ENCODE assay signal across 9 mouse cellular contexts in genomic region chr1:182490568-182490967, GRCm38 (mm10). TPM values are rescaled to one million over a fixed set of nuclear protein-coding genes. Genes with fewer than 3 reads are reported as not detected.
DNase-seq lines count a peak whose midpoint lies in the region; ATAC-seq and TF ChIP-seq lines count a peak whose summit lies in the region.
"Had no signal": no experiment of that assay in that cellular context is flagged by ENCODE, and none has a peak within 500 bp of the region (broad histone marks: within the 10 kb centered on the region; RNA-seq: fewer than 3 reads in every experiment).

No protein-coding gene starts in this region.

- TF ChIP-seq POLR2A in thymus, adult 2 months (IDR thresholded peaks at IDR 0.05; ENCODE audit: control insufficient read depth, extremely low read depth, insufficient read depth, low read length, poor library complexity): no peak

- peaks cover 59% of the 10 kb centered on the region for H3K36me3 ChIP-seq in heart, embryonic 10.5 days
- H3K36me3 ChIP-seq in thymus, adult 2 months (ENCODE audit: control insufficient read depth, insufficient read depth, low read length): no peaks in the 10 kb centered on the region
- peaks cover 7% of the 10 kb centered on the region for H3K36me3 ChIP-seq in intestine, embryonic 16.5 days (ENCODE audit: control insufficient read depth, insufficient read depth, low read length)
- peaks cover 8% of the 10 kb centered on the region; the same call in 1 of the 2 replicates for H3K36me3 ChIP-seq in stomach, embryonic 16.5 days (ENCODE audit: control insufficient read depth, insufficient read depth, low read length)

- no peaks in the 10 kb centered on the region for H3K9me3 ChIP-seq in heart, embryonic 10.5 days
- no peaks in the 10 kb centered on the region for H3K9me3 ChIP-seq in intestine, embryonic 16.5 days (ENCODE audit: control insufficient read depth, low read length)
- H3K9me3 ChIP-seq in stomach, embryonic 16.5 days (replicated peaks; ENCODE audit: control insufficient read depth, low read length): no peaks in the 10 kb centered on the region
- H3K9me3 ChIP-seq: megakaryocyte, embryonic 14.5 days had no signal

- no peak overlapping the region for H3K9ac ChIP-seq in intestine, embryonic 16.5 days (ENCODE audit: low read depth, low read length)
- H3K9ac ChIP-seq in stomach, embryonic 16.5 days (ENCODE audit: low read length): no peak overlapping the region

- no peak overlapping the region for H3K4me2 ChIP-seq in intestine, embryonic 16.5 days (ENCODE audit: low read depth, low read length)
- no peak overlapping the region for H3K4me2 ChIP-seq in stomach, embryonic 16.5 days (ENCODE audit: low read depth, low read length)

- peak overlapping the region; percentile 7; the same call in 1 of the 2 replicates for H3K27ac ChIP-seq in heart, embryonic 10.5 days
- no peak overlapping the region for H3K27ac ChIP-seq in thymus, adult 2 months (ENCODE audit: control insufficient read depth, insufficient read depth, low read length)
- H3K27ac ChIP-seq in intestine, embryonic 16.5 days (ENCODE audit: low read length): 0 out of 2 replicates have a peak overlapping the region, but pooled peaks have one; percentile 45
- H3K27ac ChIP-seq in stomach, embryonic 16.5 days (ENCODE audit: low read length): peak overlapping the region; percentile 66; the same call in 1 of the 2 replicates

- H3K27me3 ChIP-seq in heart, embryonic 10.5 days (ENCODE audit: insufficient read depth, poor library complexity, severe bottlenecking): no peaks in the 10 kb centered on the region
- no peaks in the 10 kb centered on the region for H3K27me3 ChIP-seq in thymus, adult 2 months (ENCODE audit: control insufficient read depth, insufficient read depth, low read length)
- H3K27me3 ChIP-seq in intestine, embryonic 16.5 days (replicated peaks; ENCODE audit: control insufficient read depth, insufficient read depth, low read length): no peaks in the 10 kb centered on the region
- H3K27me3 ChIP-seq in stomach, embryonic 16.5 days (ENCODE audit: control insufficient read depth, insufficient read depth, low read length): no peaks in the 10 kb centered on the region
- H3K27me3 ChIP-seq: megakaryocyte, embryonic 14.5 days had no signal

- 72% methylated on average over 7 of the region's 7 CpGs for WGBS in heart, embryonic 10.5 days
- WGBS in thymus, adult 2 months: 93% methylated on average over 7 of the region's 7 CpGs
- 81% methylated on average over 7 of the region's 7 CpGs for WGBS in intestine, embryonic 16.5 days
- WGBS in stomach, embryonic 16.5 days: 79% methylated on average over 7 of the region's 7 CpGs

- ATAC-seq in intestine, embryonic 16.5 days: no peak
- no peak for ATAC-seq in stomach, embryonic 16.5 days (ENCODE audit: insufficient read depth, low FRiP score)

- DNase-seq in heart, embryonic 10.5 days (ENCODE audit: low spot score): no peak
- DNase-seq in heart, adult 11 months: no peak
- DNase-seq in thymus, adult 2 months: no peak
- DNase-seq in thymus, adult 18-20 months: no peak
- DNase-seq in adrenal gland, adult 2 months: no peak
- DNase-seq in urinary bladder, postnatal 4 days (ENCODE audit: low spot score in 2 of 2): no peak

- H3K4me3 ChIP-seq in heart, embryonic 10.5 days: no peak overlapping the region
- H3K4me3 ChIP-seq in thymus, adult 2 months (ENCODE audit: control insufficient read depth, insufficient read depth, low read length): no peak overlapping the region
- H3K4me3 ChIP-seq in intestine, embryonic 16.5 days (ENCODE audit: low read length): no peak overlapping the region
- H3K4me3 ChIP-seq in stomach, embryonic 16.5 days (replicated peaks; ENCODE audit: low read length): no peak overlapping the region

- peaks cover 31% of the 10 kb centered on the region for H3K4me1 ChIP-seq in heart, embryonic 10.5 days
- H3K4me1 ChIP-seq in thymus, adult 2 months (replicated peaks; ENCODE audit: control insufficient read depth, insufficient read depth, low read length): peaks cover 7% of the 10 kb centered on the region
- H3K4me1 ChIP-seq in intestine, embryonic 16.5 days (ENCODE audit: control insufficient read depth, insufficient read depth, low read length): peaks cover 20% of the 10 kb centered on the region
- peaks cover 10% of the 10 kb centered on the region for H3K4me1 ChIP-seq in stomach, embryonic 16.5 days (ENCODE audit: control insufficient read depth, insufficient read depth, low read length)

- TF ChIP-seq CTCF in thymus, adult 2 months (IDR thresholded peaks at IDR 0.05; ENCODE audit: borderline replicate concordance, control insufficient read depth, extremely low read depth, insufficient read depth, low read length, poor library complexity): peak; percentile 18; the same call in 1 of the 2 replicates

RNA-seq across cellular contexts. Expression of gene Capn2, which starts 26.8 kb away (rescaled TPM):
- 96.0 and 107 TPM in 2 replicates for polyA plus RNA-seq in heart, embryonic 10.5 days (2016; fragmentation: Nextera tagmentation; extraction: Ambion mirVana)
- 19.4 and 23.3 TPM in 2 replicates for polyA plus RNA-seq in thymus, adult 2 months (2012; rRNA removed)
- polyA plus RNA-seq in intestine, embryonic 16.5 days (2015; fragmentation: Nextera tagmentation; extraction: Ambion mirVana): 74.8 and 77.0 TPM in 2 replicates
- polyA plus RNA-seq in stomach, embryonic 16.5 days (2015; fragmentation: Nextera tagmentation; extraction: Ambion mirVana): 127 and 139 TPM in 2 replicates
- total RNA-seq in adrenal gland, adult 2 months (2021): 100 to 1,000 TPM in 1 of 2 experiments, 10 to 100 TPM in 1; 67.7 to 105 TPM
- 25.9 and 34.3 TPM in 2 replicates for polyA plus RNA-seq in adrenal gland, adult 2 months (2012; rRNA removed)
